Mouse (Mus musculus) lung, adult 2 months (tissue): ENCODE measurements around the gene Polk.

Source experiments
- CTCF ChIP-seq: fragments of 200-500 bp; IDR thresholded peaks from 2 replicates; pipeline ENCODE4 v1.5.1; 2011; ENCODE audit warnings: mild to moderate bottlenecking, low read length, control low read depth; ENCODE audit not compliant: insufficient read depth
- POLR2A ChIP-seq: fragments of 200-500 bp; IDR thresholded peaks from 2 replicates; pipeline ENCODE4 v1.6.1; 2011; ENCODE audit warnings: low read depth, mild to moderate bottlenecking, control low read depth, low read length, borderline replicate concordance; ENCODE audit errors: extremely low read depth

GRCm38 (mm10) chr13:96574170-96574569 is 31.8 kb upstream of the Polk start:
- TF ChIP-seq CTCF (no peak), POLR2A (no peak)
